ENCODE assay signal across 8 mouse cellular contexts in the genomic region with DNA sequence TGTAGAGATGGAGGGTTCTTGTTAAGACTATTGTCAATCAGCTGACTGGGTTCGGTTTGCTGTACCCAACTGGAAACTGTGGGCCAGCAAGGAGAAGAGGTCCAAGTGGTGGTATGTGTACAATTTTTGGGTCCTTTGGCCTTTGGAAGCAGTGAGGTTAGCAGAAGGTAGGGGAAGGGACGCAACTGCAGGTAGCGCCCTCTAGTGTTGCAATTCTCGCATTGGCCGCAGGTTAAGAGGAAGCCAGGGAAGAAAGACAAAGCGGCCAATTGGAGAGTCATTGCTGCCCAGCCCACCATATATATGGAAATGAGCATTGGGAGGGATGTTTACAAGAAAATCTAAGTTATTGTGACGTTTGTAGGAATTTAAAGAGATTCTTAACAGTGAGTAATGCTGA. TPM values are rescaled to one million over a fixed set of nuclear protein-coding genes. Genes with fewer than 3 reads are reported as not detected.
DNase-seq lines count a peak whose midpoint lies in the region; ATAC-seq lines count a peak whose summit lies in the region.

No protein-coding gene starts in this region.

- peak; percentile 68 for DNase-seq in forebrain, embryonic 11.5 days (ENCODE audit: low spot score)
- peak; percentile 63 for DNase-seq in urinary bladder, postnatal 14 days (ENCODE audit: low spot score)
- DNase-seq in urinary bladder, postnatal 10 days (ENCODE audit: low spot score), result no peak
- peak; percentile 56 for DNase-seq in embryonic facial prominence, embryonic 11.5 days (ENCODE audit: low spot score)
- DNase-seq in kidney, postnatal 10 days, result peak; percentile 73
- DNase-seq in testis, postnatal 14 days (ENCODE audit: low spot score), result peak; percentile 38

- H3K4me3 ChIP-seq in forebrain, embryonic 11.5 days (ENCODE audit: low read depth, low read length), result no peak overlapping the region
- H3K4me3 ChIP-seq in forebrain, embryonic 15.5 days, result no peak overlapping the region
- H3K4me3 ChIP-seq in embryonic facial prominence, embryonic 11.5 days (ENCODE audit: low read depth, low read length), result no peak overlapping the region

- H3K9me3 ChIP-seq in forebrain, embryonic 11.5 days (ENCODE audit: control insufficient read depth, low read length), result no peaks in the 10 kb centered on the region
- no peaks in the 10 kb centered on the region for H3K9me3 ChIP-seq in forebrain, embryonic 15.5 days
- H3K9me3 ChIP-seq in embryonic facial prominence, embryonic 11.5 days (replicated peaks; ENCODE audit: control insufficient read depth, low read length), result no peaks in the 10 kb centered on the region

- no peaks in the 10 kb centered on the region for H3K27me3 ChIP-seq in forebrain, embryonic 11.5 days (ENCODE audit: control insufficient read depth, insufficient read depth, low read length)
- no peaks in the 10 kb centered on the region for H3K27me3 ChIP-seq in forebrain, embryonic 15.5 days
- no peaks in the 10 kb centered on the region for H3K27me3 ChIP-seq in embryonic facial prominence, embryonic 11.5 days (ENCODE audit: control insufficient read depth, insufficient read depth, low read length)

- no peak overlapping the region for H3K9ac ChIP-seq in forebrain, embryonic 11.5 days (ENCODE audit: low read length)
- no peak overlapping the region for H3K9ac ChIP-seq in forebrain, embryonic 15.5 days (replicated peaks)
- H3K9ac ChIP-seq in embryonic facial prominence, embryonic 11.5 days (replicated peaks; ENCODE audit: low read length), result no peak overlapping the region

- H3K4me1 ChIP-seq in forebrain, embryonic 11.5 days (replicated peaks; ENCODE audit: control insufficient read depth, insufficient read depth, low read length), result no peaks in the 10 kb centered on the region
- H3K4me1 ChIP-seq in forebrain, embryonic 15.5 days, result no peaks in the 10 kb centered on the region
- no peaks in the 10 kb centered on the region for H3K4me1 ChIP-seq in embryonic facial prominence, embryonic 11.5 days (ENCODE audit: control insufficient read depth, insufficient read depth, low read length)

- H3K27ac ChIP-seq in forebrain, embryonic 11.5 days (ENCODE audit: low read depth, low read length), result no peak overlapping the region
- H3K27ac ChIP-seq in forebrain, embryonic 15.5 days (replicated peaks), result no peak overlapping the region
- H3K27ac ChIP-seq in embryonic facial prominence, embryonic 11.5 days (replicated peaks; ENCODE audit: low read depth, low read length), result no peak overlapping the region

- H3K4me2 ChIP-seq in forebrain, embryonic 11.5 days (ENCODE audit: low read depth, low read length, severe bottlenecking), result no peak overlapping the region
- H3K4me2 ChIP-seq in forebrain, embryonic 15.5 days (replicated peaks), result no peak overlapping the region
- H3K4me2 ChIP-seq in embryonic facial prominence, embryonic 11.5 days (ENCODE audit: low read depth, low read length), result no peak overlapping the region

- no peaks in the 10 kb centered on the region for H3K36me3 ChIP-seq in forebrain, embryonic 11.5 days (ENCODE audit: control insufficient read depth, insufficient read depth, low read length)
- H3K36me3 ChIP-seq in forebrain, embryonic 15.5 days, result no peaks in the 10 kb centered on the region
- H3K36me3 ChIP-seq in embryonic facial prominence, embryonic 11.5 days (replicated peaks; ENCODE audit: control insufficient read depth, insufficient read depth, low read depth, low read length), result no peaks in the 10 kb centered on the region

- no peak for ATAC-seq in forebrain, embryonic 11.5 days (replicated peaks; ENCODE audit: low FRiP score)
- ATAC-seq in forebrain, embryonic 15.5 days (replicated peaks), result no peak
- no peak for ATAC-seq in embryonic facial prominence, embryonic 11.5 days (replicated peaks; ENCODE audit: insufficient number of reproducible peaks, low FRiP score, low TSS enrichment, low read depth)
- peak; percentile 93 for ATAC-seq in megakaryocyte progenitor cell, adult 5-6 weeks (replicated peaks; ENCODE audit: poor library complexity)

- WGBS in forebrain, embryonic 11.5 days, result 8% methylated on average over 7 of the region's 7 CpGs
- WGBS in forebrain, embryonic 15.5 days, result 11% methylated on average over 7 of the region's 7 CpGs
- 12% methylated on average over 7 of the region's 7 CpGs for WGBS in embryonic facial prominence, embryonic 11.5 days

RNA-seq across cellular contexts. Expression of a gene that starts 23.2 kb away (rescaled TPM):
- polyA plus RNA-seq in forebrain, embryonic 11.5 days (2014; fragmentation: Nextera tagmentation; extraction: Ambion mirVana), result 88.4 and 92.0 TPM in 2 replicates
- 75.3 and 77.5 TPM in 2 replicates for polyA plus RNA-seq in forebrain, embryonic 15.5 days (2015; fragmentation: Nextera tagmentation; extraction: Ambion mirVana)
- polyA plus RNA-seq in embryonic facial prominence, embryonic 11.5 days (2014; fragmentation: Nextera tagmentation; extraction: Ambion mirVana), result 78.2 and 79.1 TPM in 2 replicates
- 53.8 and 66.7 TPM in 2 replicates for total RNA-seq in megakaryocyte progenitor cell, adult 5-6 weeks (2015)
- total RNA-seq in megakaryocyte progenitor cell, adult 5-6 weeks (2017), result 108 and 112 TPM in 2 replicates

RNA-seq across cellular contexts. Expression of a gene that starts 38.5 kb away (rescaled TPM):
- polyA plus RNA-seq in forebrain, embryonic 11.5 days (2014; fragmentation: Nextera tagmentation; extraction: Ambion mirVana), result 168 and 183 TPM in 2 replicates
- polyA plus RNA-seq in forebrain, embryonic 15.5 days (2015; fragmentation: Nextera tagmentation; extraction: Ambion mirVana), result 112 and 118 TPM in 2 replicates
- 218 and 225 TPM in 2 replicates for polyA plus RNA-seq in embryonic facial prominence, embryonic 11.5 days (2014; fragmentation: Nextera tagmentation; extraction: Ambion mirVana)
- 206 and 216 TPM in 2 replicates for total RNA-seq in megakaryocyte progenitor cell, adult 5-6 weeks (2015)
- total RNA-seq in megakaryocyte progenitor cell, adult 5-6 weeks (2017), result 109 and 136 TPM in 2 replicates
